ENCODE assay signal across 8 mouse cellular contexts in the genomic region with DNA sequence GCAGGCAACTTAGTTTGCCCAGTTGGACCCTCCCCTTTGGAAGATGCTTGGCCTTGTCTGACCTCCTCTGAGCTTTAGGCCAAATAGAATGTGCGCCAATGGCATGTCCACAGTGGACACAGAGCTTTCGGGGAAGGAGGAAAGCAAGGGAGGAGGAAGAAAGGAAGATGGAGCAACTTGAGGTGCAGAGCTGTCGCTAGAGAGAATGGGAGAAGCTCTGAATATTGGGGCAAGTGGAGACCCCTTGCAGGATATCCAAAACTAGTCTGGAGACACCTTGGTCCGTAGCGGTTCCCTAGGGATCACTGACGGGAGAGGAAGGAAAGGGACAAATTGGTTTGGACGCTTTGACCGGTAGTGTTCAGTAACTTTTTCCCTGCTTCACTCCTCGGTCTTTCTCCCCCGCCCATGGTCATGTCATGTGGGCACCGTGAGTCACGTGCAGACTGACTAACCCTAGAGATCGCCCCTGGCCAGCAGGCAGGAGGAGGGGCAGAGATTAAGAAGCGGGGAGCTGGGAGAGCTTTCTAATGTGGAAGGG. TPM values are rescaled to one million over a fixed set of nuclear protein-coding genes. Genes with fewer than 3 reads are reported as not detected.
DNase-seq lines count a peak whose midpoint lies in the region; ATAC-seq and TF ChIP-seq lines count a peak whose summit lies in the region.

No protein-coding gene starts in this region.

- peaks cover 2% of the 10 kb centered on the region; the same call in 1 of the 2 replicates for H3K9me3 ChIP-seq in hindbrain, embryonic 10.5 days
- H3K9me3 ChIP-seq in lung, embryonic 14.5 days (ENCODE audit: low read depth, low read length) = no peaks in the 10 kb centered on the region

- H3K4me1 ChIP-seq in hindbrain, embryonic 10.5 days (replicated peaks) = peaks cover 27% of the 10 kb centered on the region
- H3K4me1 ChIP-seq in lung, embryonic 14.5 days (ENCODE audit: insufficient read depth) = no peaks in the 10 kb centered on the region

- peak overlapping the region; percentile 94 for H3K4me2 ChIP-seq in lung, embryonic 14.5 days

- peak; percentile 19 to 55 for DNase-seq in urinary bladder, adult 18-20 months (ENCODE audit: low spot score in 2 of 2)
- DNase-seq in urinary bladder, postnatal 10 days (ENCODE audit: low spot score) = no peak
- peak; percentile 27 to 60 for DNase-seq in frontal cortex, adult 2 months (ENCODE audit: extremely low spot score in 1 of 2, low spot score in 1 of 2)
- DNase-seq in hindbrain, embryonic 10.5 days (ENCODE audit: low spot score) = peak; percentile 58
- peak; percentile 41 for DNase-seq in layer of hippocampus, adult 9-10 months (ENCODE audit: low spot score)
- DNase-seq in lung, embryonic 14.5 days = peak; percentile 36
- DNase-seq in retina, postnatal 1 day = peak; percentile 85
- DNase-seq in T-cell, adult 2 months (ENCODE audit: low spot score) = no peak

- H3K36me3 ChIP-seq in hindbrain, embryonic 10.5 days = no peaks in the 10 kb centered on the region
- no peaks in the 10 kb centered on the region for H3K36me3 ChIP-seq in lung, embryonic 14.5 days (ENCODE audit: insufficient read depth)

- H3K27ac ChIP-seq in hindbrain, embryonic 10.5 days = peak overlapping the region; percentile 90; the same call in 1 of the 2 replicates
- H3K27ac ChIP-seq in lung, embryonic 14.5 days (ENCODE audit: low read depth) = no peak overlapping the region

- H3K9ac ChIP-seq in lung, embryonic 14.5 days = peak overlapping the region; percentile 60

- no peak for TF ChIP-seq CTCF in lung, embryonic 14.5 days (IDR thresholded peaks at IDR 0.05; ENCODE audit: low read depth)

- peaks cover 18% of the 10 kb centered on the region for H3K27me3 ChIP-seq in hindbrain, embryonic 10.5 days (ENCODE audit: insufficient read depth, poor library complexity, severe bottlenecking)
- H3K27me3 ChIP-seq in lung, embryonic 14.5 days (ENCODE audit: insufficient read depth, low read length) = peaks cover 10% of the 10 kb centered on the region; the same call in 1 of the 2 replicates

- peak overlapping the region; percentile 69 for H3K4me3 ChIP-seq in hindbrain, embryonic 10.5 days
- peak overlapping the region; percentile 63 for H3K4me3 ChIP-seq in lung, embryonic 14.5 days (ENCODE audit: low read depth, low read length)

- no peak for ATAC-seq in lung, embryonic 14.5 days (ENCODE audit: insufficient read depth)

- 1% methylated on average over 14 of the region's 14 CpGs for WGBS in hindbrain, embryonic 10.5 days
- under 1% methylated on average over 14 of the region's 14 CpGs for WGBS in lung, embryonic 14.5 days

RNA-seq across cellular contexts. Expression of a gene that starts 1.0 kb away (rescaled TPM):
- 42.2 and 46.7 TPM in 2 replicates for polyA plus RNA-seq in frontal cortex, adult 2 months (2012; rRNA removed)
- polyA plus RNA-seq in hindbrain, embryonic 10.5 days (2016; fragmentation: Nextera tagmentation; extraction: Ambion mirVana) = 2.8 and 9.9 TPM in 2 replicates
- 2.4 and 3.0 TPM in 2 replicates for polyA plus RNA-seq in lung, embryonic 14.5 days (2014; fragmentation: Nextera tagmentation; extraction: Ambion mirVana)

Comparison
In these comparisons a context has a peak if more than half of its experiments do, and no peak if none do; other contexts are left out.
1. DNase-seq: peak in urinary bladder, adult 18-20 months (2 of 2), frontal cortex, adult 2 months (2 of 2), hindbrain, embryonic 10.5 days (single experiment), layer of hippocampus, adult 9-10 months (single experiment), lung, embryonic 14.5 days (single experiment) and retina, postnatal 1 day (single experiment); none in urinary bladder, postnatal 10 days (single experiment) and T-cell, adult 2 months (single experiment).